Mouse (Mus musculus): ENCODE measurements around the gene Bzw1.
"Not testable (repeated sequence)": the region's sequence is repeated elsewhere in the genome, so short reads cannot be mapped to it uniquely, and the experiment has no call there.

The Bzw1 gene

GRCm38 (mm10) chr1:58392652-58393283 lies at the start of gene Bzw1:
Gene Bzw1 (plus strand): TSS chr1:58392898.
- peak; percentile 98 for DNase-seq (ENCODE audit: low read depth, low spot score)

- DNase-seq (ENCODE audit: low read depth, low spot score), result no peak
These were observed 48.8 kb upstream of the Bzw1 start for GRCm38 (mm10) chr1:58343861-58344260.

DNA sequence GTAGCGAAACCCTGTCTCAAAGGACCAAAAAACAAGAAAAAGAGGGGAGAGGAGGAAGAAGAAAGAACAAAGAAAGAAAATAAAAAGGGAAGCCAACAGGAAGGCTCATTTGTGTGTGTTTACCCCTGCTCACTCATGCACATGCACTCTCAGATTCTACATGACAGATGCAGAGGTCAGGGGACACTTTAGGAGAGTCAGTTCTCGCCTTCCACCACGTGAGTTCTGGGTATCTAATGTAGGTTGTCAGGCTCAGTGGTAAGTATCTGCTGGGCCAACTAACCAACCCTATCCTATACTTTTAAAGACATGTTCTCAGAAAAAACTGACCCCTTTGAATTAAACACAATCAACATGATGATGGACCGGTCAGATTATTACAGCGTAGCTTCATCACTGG lies 48.1 kb upstream of the Bzw1 start:
- peak; percentile 4 for DNase-seq (ENCODE audit: low read depth, low spot score)

DNA sequence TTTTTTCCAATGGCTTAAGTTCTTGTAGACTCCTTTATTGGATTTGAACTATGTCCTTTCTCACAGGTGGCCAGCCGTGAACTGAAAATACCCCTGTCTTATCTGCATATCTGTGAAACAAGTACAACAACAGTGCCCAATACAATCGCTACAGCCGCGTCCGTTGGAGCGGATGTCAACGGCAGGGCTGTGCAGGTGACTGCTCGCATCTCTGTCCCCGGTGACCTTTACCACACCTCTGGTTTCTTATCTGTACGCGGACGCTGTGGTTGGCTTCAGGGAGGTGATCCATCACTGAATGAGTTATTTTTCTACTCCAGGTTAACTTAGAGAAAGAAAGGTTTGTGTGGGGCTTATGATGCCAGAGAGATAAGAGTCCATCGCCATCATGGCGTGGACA lies 46.5 kb upstream of the Bzw1 start:
- no peak for DNase-seq (ENCODE audit: low read depth, low spot score)

- DNase-seq (ENCODE audit: low read depth, low spot score), result peak; percentile 53
These were observed 44.0 kb upstream of the Bzw1 start for GRCm38 (mm10) chr1:58348712-58349111.

DNA sequence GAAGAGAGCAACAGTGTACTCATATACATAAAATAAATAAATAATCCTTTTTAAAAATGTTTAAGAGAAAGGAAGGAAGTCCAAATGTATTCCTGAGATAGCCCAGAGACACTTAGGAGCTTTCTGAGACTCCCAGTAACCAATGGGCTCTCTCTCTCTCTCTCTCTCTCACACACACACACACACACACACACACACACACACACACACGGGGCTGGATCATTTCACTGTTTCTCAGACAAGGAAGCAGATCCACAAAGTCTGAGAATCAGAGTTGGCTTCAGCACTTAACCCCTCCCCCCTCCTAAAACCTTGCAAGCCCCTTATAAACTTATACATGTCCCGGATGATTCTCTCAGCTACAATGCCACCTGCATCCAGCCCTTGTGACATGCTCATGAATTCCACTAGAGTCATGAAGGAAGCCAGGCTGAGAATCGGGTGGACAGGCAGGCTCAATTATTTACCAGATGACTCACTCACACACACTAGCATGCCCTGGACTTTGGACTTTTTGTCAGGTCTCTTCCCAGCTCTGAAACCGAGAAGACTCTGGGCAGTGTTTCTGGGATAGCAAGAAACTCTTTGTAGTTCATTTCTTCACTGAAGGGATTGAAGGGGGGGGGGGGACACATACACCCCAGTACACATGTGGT lies 39.3 kb upstream of the Bzw1 start:
- DNase-seq (ENCODE audit: low read depth, low spot score), result no peak

DNA sequence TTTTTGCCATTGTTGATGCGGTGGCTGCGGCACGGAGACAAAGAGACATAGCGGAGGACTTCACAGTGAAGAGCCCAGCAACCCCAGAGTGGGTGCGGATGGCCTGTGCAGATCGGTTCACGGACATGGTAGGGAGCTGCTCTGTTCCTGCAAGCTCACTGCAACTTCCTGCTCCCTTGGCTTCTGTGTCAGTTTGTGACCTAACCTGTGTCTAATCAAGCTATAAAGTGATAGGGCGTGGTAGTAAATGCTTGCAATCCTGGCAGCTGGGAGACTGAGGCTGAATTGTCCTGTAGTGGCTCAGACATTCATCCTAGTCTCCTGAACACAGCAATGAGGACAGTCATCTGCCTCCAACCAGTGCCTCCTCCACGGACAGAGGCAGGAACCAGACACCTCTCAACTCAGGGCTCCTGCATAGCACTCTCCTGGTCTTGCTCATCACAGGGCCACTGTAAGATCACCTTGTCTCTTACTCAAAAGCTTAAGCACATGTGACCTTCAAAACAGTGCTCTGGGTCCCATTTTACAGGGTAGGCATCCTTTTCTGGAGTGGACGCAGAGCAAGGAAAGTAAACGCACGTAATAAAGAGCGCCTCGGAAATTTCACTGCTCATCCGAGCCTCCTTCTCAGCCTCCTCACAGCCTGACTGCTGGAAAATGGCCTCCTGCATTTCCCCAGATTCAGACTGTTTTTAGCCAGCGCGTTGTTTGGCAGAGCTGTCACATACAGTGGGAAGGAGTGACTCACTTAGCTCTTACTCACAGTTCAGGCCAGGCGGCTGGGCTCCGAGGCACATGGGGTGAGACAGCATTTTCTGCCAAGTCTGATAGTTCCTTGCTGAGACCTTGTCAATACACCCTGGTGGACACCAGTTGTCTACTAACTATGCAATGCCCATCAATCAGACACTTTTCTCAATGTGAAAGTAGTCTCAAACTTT lies 33.5 kb upstream of the Bzw1 start:
- no peak for DNase-seq (ENCODE audit: low read depth, low spot score)

GRCm38 (mm10) chr1:58362296-58362695 lies 30.4 kb upstream of the Bzw1 start:
- DNase-seq (ENCODE audit: low read depth, low spot score), result no peak

- no peak for DNase-seq (ENCODE audit: low read depth, low spot score)
These were observed 28.1 kb upstream of the Bzw1 start for GRCm38 (mm10) chr1:58364551-58364950.

- no peak for DNase-seq (ENCODE audit: low read depth, low spot score)
These were observed 26.9 kb upstream of the Bzw1 start for GRCm38 (mm10) chr1:58365829-58366228.

DNA sequence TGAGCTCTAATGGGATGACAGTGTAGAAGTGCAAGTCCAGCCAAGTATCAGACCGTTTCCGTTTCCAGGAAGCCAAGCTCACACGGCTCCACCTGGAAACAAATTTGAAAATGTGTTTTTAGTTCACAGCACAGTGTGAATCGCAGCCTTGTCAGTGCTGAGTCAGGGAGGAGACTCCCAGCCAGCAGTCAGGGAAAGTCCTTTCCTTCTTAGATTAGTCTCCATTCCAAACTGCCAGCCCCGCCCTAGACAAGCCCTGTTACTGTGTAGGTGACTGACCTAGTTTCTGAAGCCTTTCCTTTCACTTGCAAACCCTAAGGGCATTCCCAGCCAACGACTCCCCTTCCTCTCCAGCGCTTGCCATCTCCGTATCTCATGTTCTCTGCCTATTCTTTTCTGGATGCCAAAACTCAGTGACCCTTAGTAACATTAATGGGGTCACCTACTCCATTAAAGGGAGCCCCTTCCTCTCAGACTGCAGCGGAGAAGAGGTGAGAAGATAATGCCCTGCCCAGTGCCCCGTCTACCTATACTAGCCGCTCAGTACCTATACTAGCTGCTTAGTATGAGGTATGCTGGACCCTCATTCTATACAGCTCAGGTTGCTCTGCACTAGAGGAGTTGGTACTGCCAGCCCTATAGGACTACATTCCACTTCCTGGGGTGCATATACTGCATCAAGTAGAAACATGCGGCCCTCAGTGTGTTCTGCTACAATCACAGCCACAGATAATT lies 25.8 kb upstream of the Bzw1 start:
- no peak for DNase-seq (ENCODE audit: low read depth, low spot score)

GRCm38 (mm10) chr1:58369716-58370115 lies 23.0 kb upstream of the Bzw1 start:
- no peak for DNase-seq (ENCODE audit: low read depth, low spot score)

DNA sequence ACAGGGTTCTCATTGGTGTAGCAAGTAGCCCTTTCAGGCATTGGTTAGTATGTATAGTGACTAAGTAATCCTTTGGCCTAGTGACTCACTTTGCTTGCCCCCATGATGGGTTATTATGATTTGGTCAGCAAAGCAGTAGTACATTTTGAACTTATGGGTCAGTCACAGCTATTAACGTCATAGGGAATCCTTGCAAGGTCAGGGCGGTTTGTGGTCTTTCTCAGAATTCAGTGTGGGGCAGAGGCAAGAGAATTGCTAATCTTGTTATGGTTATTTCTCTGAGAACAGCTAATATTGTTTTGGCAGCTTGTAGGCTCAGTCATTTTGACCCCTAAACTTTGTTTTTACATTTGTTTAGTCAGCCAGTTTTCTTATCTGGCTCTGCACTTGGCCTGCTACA lies 18.4 kb upstream of the Bzw1 start:
- not testable (repeated sequence) for DNase-seq (ENCODE audit: low read depth, low spot score)

- DNase-seq (ENCODE audit: low read depth, low spot score), result no peak
These were observed 17.0 kb upstream of the Bzw1 start for GRCm38 (mm10) chr1:58375574-58376147.

DNA sequence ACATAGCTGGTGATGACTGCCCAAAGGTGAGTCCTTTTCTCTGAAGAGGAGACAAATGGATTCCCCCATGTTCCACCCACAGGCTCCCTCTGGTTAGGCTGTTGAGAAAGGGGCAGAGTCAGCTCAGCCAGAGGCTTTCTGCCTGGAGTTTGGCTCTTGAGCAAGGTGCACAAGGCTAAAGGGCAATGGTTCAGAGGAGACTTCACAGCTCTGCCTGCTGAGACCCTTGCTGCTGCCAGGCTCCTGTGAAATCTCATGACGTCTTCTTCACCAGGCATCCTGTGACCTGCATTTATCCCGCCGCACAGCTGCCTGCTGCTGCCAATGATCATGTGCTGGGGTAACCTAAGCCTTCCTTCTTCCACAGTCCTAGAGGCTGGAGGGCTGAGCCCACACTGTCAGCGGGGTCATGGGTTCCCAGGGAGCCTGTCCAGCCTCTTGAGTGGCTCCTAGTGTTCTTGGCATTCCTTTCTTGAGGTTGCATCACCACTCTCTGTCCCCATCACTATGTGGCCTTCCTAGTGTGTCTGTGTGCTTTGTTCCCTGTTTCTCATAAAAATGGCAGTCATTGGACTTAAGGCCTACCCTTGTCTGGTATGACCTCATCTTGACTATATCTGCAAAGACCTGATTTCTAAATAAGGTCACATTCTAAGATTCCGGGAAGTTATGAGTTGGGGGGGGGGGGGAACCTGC lies 10.0 kb upstream of the Bzw1 start:
- no peak for DNase-seq (ENCODE audit: low read depth, low spot score)

DNA sequence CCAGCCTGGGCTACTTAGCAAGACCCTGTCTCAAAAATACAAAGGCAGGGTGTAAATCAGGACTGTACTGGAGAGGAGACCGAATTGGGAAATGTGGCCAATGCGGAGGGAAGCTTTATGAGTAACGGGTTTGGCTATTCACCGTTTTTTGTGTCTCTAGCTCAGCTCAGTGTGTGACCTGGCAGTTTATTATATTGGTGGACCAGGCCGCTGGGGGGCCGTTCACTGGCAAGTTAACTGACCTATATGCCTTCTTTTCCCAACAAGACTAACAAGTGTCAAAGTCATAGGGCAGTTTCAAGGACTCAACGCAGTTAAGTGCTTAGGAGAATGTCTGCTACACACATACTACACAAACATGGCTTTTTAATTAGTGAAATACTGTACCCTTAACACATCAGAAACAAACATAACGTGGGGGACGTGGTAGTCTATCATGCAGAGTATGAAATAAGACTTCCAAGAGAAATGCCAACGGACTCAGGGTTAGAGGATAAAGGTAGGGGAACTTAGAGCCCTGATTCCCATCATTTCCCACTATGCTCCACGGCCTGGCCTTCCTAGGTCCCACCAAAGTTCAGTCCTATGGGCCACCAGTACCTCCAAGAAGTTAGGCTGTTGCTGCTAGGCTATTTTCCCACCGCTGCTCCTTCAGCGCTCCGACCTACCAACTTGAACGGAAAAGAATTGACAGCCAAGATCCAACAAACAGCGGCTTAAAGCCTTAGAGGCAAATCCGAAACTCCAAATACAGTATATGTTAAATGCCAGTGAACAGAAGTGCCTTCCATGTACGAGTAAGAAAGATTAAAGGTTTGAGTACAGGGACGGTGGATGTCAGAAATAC lies 1.1 kb upstream of the Bzw1 start:
- DNase-seq (ENCODE audit: low read depth, low spot score), result no peak

DNA sequence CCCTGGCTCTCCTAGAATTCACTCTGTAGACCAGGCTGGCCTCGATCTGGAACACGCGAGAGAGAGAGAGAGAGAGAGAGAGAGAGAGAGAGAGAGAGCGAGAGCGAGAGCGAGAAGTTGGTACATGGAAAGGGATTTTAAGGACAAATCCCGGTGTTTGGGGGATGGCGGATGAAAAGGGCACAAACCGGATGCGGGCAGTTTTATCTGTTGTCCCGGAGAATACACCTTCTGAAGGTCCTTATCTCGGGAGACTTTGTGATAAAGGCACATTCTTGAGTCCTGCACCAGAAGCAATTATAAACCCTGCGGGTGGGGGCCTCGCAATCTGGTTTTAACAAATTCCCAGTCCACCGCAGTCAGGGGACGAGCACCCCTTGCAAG lies 438 bp upstream of the Bzw1 start:
- DNase-seq (ENCODE audit: low read depth, low spot score), result no peak

GRCm38 (mm10) chr1:58393284-58394195 lies 842 bp downstream of the Bzw1 start:
- peak; percentile 72 for DNase-seq (ENCODE audit: low read depth, low spot score)

DNA sequence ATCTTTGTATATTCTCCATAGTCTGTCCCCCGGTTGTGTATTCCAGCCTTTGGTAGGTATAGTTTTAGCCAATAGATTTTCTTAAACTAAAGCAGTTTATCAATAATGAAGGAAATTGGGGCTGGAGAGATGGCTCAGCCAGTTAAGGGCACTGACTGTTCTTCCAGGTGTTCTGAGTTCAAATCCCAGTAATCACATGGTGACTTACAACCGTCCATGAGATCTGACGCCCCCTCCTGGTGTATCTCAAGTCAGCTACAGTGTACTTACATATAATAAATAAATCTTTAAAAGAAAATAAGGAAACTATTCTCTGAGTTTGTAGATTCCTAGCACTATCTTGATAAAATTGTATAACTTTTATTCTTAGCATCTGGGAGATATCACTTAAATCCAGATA lies 2.6 kb downstream of the Bzw1 start:
- DNase-seq (ENCODE audit: low read depth, low spot score), result peak; percentile 31
